Mouse (Mus musculus) midbrain, postnatal 0 days (tissue): ENCODE measurements around the gene Olfr390. TPM values are rescaled to one million over a fixed set of nuclear protein-coding genes. Genes with fewer than 3 reads are reported as not detected.

Experiments used
- ATAC-seq: fragments of 200-750 bp; cut with Nextera tagmentation; 2 replicates; pipeline ENCODE4 v1.8.0; 2017; ENCODE audit warnings: moderate number of reproducible peaks, mild to moderate bottlenecking, moderate TSS enrichment, moderate library complexity; ENCODE audit not compliant: low FRiP score
- DNase-seq: peaks from one replicate; pipeline ENCODE4 v3.0.0-alpha.2; 2015; ENCODE audit warnings: low spot score
- H3K27ac ChIP-seq: fragments of 300-500 bp; sonication (generic); 2 replicates; pipeline ENCODE4 v1.5.1; 2014; ENCODE audit warnings: low read depth, mild to moderate bottlenecking, low read length, mixed read lengths
- H3K27me3 ChIP-seq: fragments of 300-500 bp; sonication (generic); 2 replicates; pipeline ENCODE4 v1.6.1; 2014; ENCODE audit warnings: low read length, control low read depth, mixed read lengths; ENCODE audit not compliant: insufficient read depth
- H3K36me3 ChIP-seq: fragments of 300-500 bp; sonication (generic); 2 replicates; pipeline ENCODE4 v1.6.1; 2014; ENCODE audit warnings: low read length, control low read depth, mixed read lengths; ENCODE audit not compliant: insufficient read depth
- H3K4me1 ChIP-seq: fragments of 300-500 bp; sonication (generic); 2 replicates; pipeline ENCODE4 v1.6.1; 2014; ENCODE audit warnings: mild to moderate bottlenecking, control low read depth, antibody characterized with exemption, low read length, mixed read lengths; ENCODE audit not compliant: insufficient read depth
- H3K4me2 ChIP-seq: fragments of 300-500 bp; sonication (generic); 2 replicates; pipeline ENCODE4 v1.6.1; 2014; ENCODE audit warnings: low read depth, mild to moderate bottlenecking, low read length, mixed read lengths; ENCODE audit not compliant: poor library complexity, severe bottlenecking
- H3K4me3 ChIP-seq: fragments of 300-500 bp; sonication (generic); 2 replicates; pipeline ENCODE4 v1.5.1; 2014; ENCODE audit warnings: low read depth, mild to moderate bottlenecking, low read length, moderate library complexity
- H3K9ac ChIP-seq: fragments of 300-500 bp; sonication (generic); replicated peaks from 2 replicates; pipeline ENCODE4 v1.6.1; 2014; ENCODE audit warnings: mild to moderate bottlenecking, low read length, moderate library complexity, mixed read lengths; ENCODE audit not compliant: poor library complexity, severe bottlenecking
- H3K9me3 ChIP-seq: fragments of 300-500 bp; sonication (generic); 2 replicates; pipeline ENCODE4 v1.6.1; 2016; ENCODE audit warnings: low read length, control low read depth
- CTCF ChIP-seq: IDR thresholded peaks from 2 replicates; pipeline ENCODE4 v1.5.1; 2016; ENCODE audit warnings: antibody characterized with exemption, mild to moderate bottlenecking
- WGBS: fragments of 180-500 bp; shearing (Covaris S2); extraction: QIAGEN DNeasy Blood & Tissue Kit; methylation state at CpG from one replicate; pipeline ENCODE4 v1.1.7; 2014; 5-methylcytosine and 5-hydroxymethylcytosine counted together
- polyA plus RNA-seq: library from polyadenylated mRNA; unstranded; fragments of >200 nt; fragmentation: Nextera tagmentation; extraction: Ambion mirVana; gene quantifications from 2 replicates; pipeline ENCODE4 v1.2.1, GENCODE M21; 2015
- total RNA-seq: library from RNA; depleted of rRNA; stranded (reverse); fragments of >200 nt; gene quantifications from 2 replicates; pipeline ENCODE4 v1.2.3, GENCODE M21; 2014; rRNA removed

The Olfr390 gene
- total RNA-seq (not detected in 2 replicates), polyA plus RNA-seq (not detected in 2 replicates)

GRCm38 (mm10) chr11:73782664-73783063 is at the start of gene Olfr390:
Gene Olfr390, plus strand, starts transcription at chr11:73782964.
- ATAC-seq (no peak), DNase-seq (no peak)
- no peaks in the 10 kb centered on the region for H3K4me1 ChIP-seq
- no peak within 1 kb of the TSS for H3K4me2 ChIP-seq
- no peaks in the 10 kb centered on the region for H3K9me3 ChIP-seq
- H3K36me3 ChIP-seq: no peaks in the 10 kb centered on the region
- H3K27me3 ChIP-seq: no peaks in the 10 kb centered on the region
- no peak for TF ChIP-seq CTCF
- no peak within 1 kb of the TSS for H3K9ac ChIP-seq
- H3K27ac ChIP-seq: no peak within 1 kb of the TSS
- WGBS: 76% methylated on average over 1 of the region's 1 CpGs
- H3K4me3 ChIP-seq: no peak within 1 kb of the TSS

- H3K4me2 ChIP-seq: no peak overlapping the region
- no peaks in the 10 kb centered on the region for H3K27me3 ChIP-seq
- H3K4me1 ChIP-seq: no peaks in the 10 kb centered on the region
- ATAC-seq (no peak), DNase-seq (no peak)
- no peak overlapping the region for H3K27ac ChIP-seq
- 0 out of 2 replicates have a peak, but pooled peaks cover 8% of the 10 kb centered on the region for H3K9me3 ChIP-seq
- TF ChIP-seq CTCF: no peak
- no peak overlapping the region for H3K9ac ChIP-seq
- H3K4me3 ChIP-seq: no peak overlapping the region
- H3K36me3 ChIP-seq: no peaks in the 10 kb centered on the region
Measured at GRCm38 (mm10) chr11:73759115-73759514, 23.6 kb upstream of the Olfr390 start.

- Histone ChIP-seq H3K4me3 (no peak within 1 kb of the TSS), H3K9me3 (no peaks in the 10 kb centered on the region), H3K27me3 (no peaks in the 10 kb centered on the region), H3K9ac (no peak within 1 kb of the TSS), H3K27ac (no peak within 1 kb of the TSS), H3K36me3 (no peaks in the 10 kb centered on the region), H3K4me2 (no peak within 1 kb of the TSS), H3K4me1 (no peaks in the 10 kb centered on the region)
- DNase-seq (no peak), ATAC-seq (no peak)
- TF ChIP-seq CTCF: no peak
- WGBS: 86% methylated on average over 1 of the region's 1 CpGs
Measured at GRCm38 (mm10) chr11:73780613-73781012, 2.2 kb upstream of the Olfr390 start, which contains the start of gene Olfr389. Gene Olfr389, minus strand, starts transcription at chr11:73780713.

GRCm38 (mm10) chr11:73802952-73803351 is 20.2 kb downstream of the Olfr390 start, which contains the start of gene Olfr391-ps:
Gene Olfr391-ps, minus strand, starts transcription at chr11:73803052.
- Histone ChIP-seq H3K4me3 (no peak within 1 kb of the TSS), H3K9ac (no peak within 1 kb of the TSS), H3K36me3 (no peaks in the 10 kb centered on the region), H3K4me2 (no peak within 1 kb of the TSS), H3K9me3 (peaks cover 8% of the 10 kb centered on the region; the same call in 1 of the 2 replicates), H3K27ac (no peak within 1 kb of the TSS), H3K27me3 (no peaks in the 10 kb centered on the region), H3K4me1 (no peaks in the 10 kb centered on the region)
- no peak for TF ChIP-seq CTCF
- 12% methylated on average over 1 of the region's 1 CpGs for WGBS
- DNase-seq: no peak
- no peak for ATAC-seq

GRCm38 (mm10) chr11:73816949-73817348 is 34.2 kb downstream of the Olfr390 start, which contains the start of gene Olfr392:
Gene Olfr392, minus strand, starts transcription at chr11:73817049.
- ATAC-seq (no peak), DNase-seq (no peak)

More at GRCm38 (mm10) chr11:73816949-73817348, 34.2 kb downstream of the Olfr390 start, which contains the start of gene Olfr392:
- Histone ChIP-seq H3K9ac (no peak within 1 kb of the TSS), H3K9me3 (peaks cover 4% of the 10 kb centered on the region; the same call in 1 of the 2 replicates), H3K4me2 (no peak within 1 kb of the TSS), H3K27ac (no peak within 1 kb of the TSS), H3K27me3 (no peaks in the 10 kb centered on the region), H3K4me3 (no peak within 1 kb of the TSS), H3K36me3 (no peaks in the 10 kb centered on the region), H3K4me1 (no peaks in the 10 kb centered on the region)
- 90% methylated on average over 1 of the region's 1 CpGs for WGBS
- no peak for TF ChIP-seq CTCF

Other genes with a start within 250 kb of the Olfr390 start
- not detected in 2 replicates for gene Olfr385, start 190.0 kb upstream of the Olfr390 start, total RNA-seq
- gene Olfr385, start 190.0 kb upstream of the Olfr390 start, polyA plus RNA-seq: not detected in 2 replicates
- not detected in 2 replicates for gene Olfr384, start 184.4 kb upstream of the Olfr390 start, total RNA-seq
- gene Olfr384, start 184.4 kb upstream of the Olfr390 start, polyA plus RNA-seq: not detected in 2 replicates
- not detected in 2 replicates for gene Zfp735, start 94.2 kb upstream of the Olfr390 start, total RNA-seq
- not detected in 2 replicates for gene Zfp735, start 94.2 kb upstream of the Olfr390 start, polyA plus RNA-seq
- not detected in 2 replicates for gene Olfr389, start 2.3 kb upstream of the Olfr390 start, total RNA-seq
- not detected in 2 replicates for gene Olfr389, start 2.3 kb upstream of the Olfr390 start, polyA plus RNA-seq
- gene Olfr391-ps, start 20.1 kb downstream of the Olfr390 start, total RNA-seq: not detected in 2 replicates
- gene Olfr391-ps, start 20.1 kb downstream of the Olfr390 start, polyA plus RNA-seq: not detected in 2 replicates
- not detected in 2 replicates for gene Olfr392, start 34.1 kb downstream of the Olfr390 start, total RNA-seq
- not detected in 2 replicates for gene Olfr392, start 34.1 kb downstream of the Olfr390 start, polyA plus RNA-seq
- not detected in 2 replicates for gene Olfr393, start 68.5 kb downstream of the Olfr390 start, total RNA-seq
- gene Olfr393, start 68.5 kb downstream of the Olfr390 start, polyA plus RNA-seq: not detected in 2 replicates
- gene Olfr394, start 107.8 kb downstream of the Olfr390 start, total RNA-seq: not detected in 2 replicates
- not detected in 2 replicates for gene Olfr394, start 107.8 kb downstream of the Olfr390 start, polyA plus RNA-seq
- gene Olfr395, start 126.3 kb downstream of the Olfr390 start, total RNA-seq: not detected in 2 replicates
- not detected in 2 replicates for gene Olfr395, start 126.3 kb downstream of the Olfr390 start, polyA plus RNA-seq
- gene Olfr23, start 153.7 kb downstream of the Olfr390 start, total RNA-seq: not detected in 2 replicates
- gene Olfr23, start 153.7 kb downstream of the Olfr390 start, polyA plus RNA-seq: not detected in 2 replicates
- gene Olfr397, start 177.9 kb downstream of the Olfr390 start, total RNA-seq: not detected in 2 replicates
- gene Olfr397, start 177.9 kb downstream of the Olfr390 start, polyA plus RNA-seq: not detected in 2 replicates
- not detected in 2 replicates for gene Olfr398, start 207.4 kb downstream of the Olfr390 start, total RNA-seq
- gene Olfr398, start 207.4 kb downstream of the Olfr390 start, polyA plus RNA-seq: not detected in 2 replicates